Mouse (Mus musculus) pancreas, adult 10 weeks (tissue): Measurements from ENCODE around the gene 0610012G03Rik. TPM values are rescaled to one million over a fixed set of nuclear protein-coding genes. Genes with fewer than 3 reads are reported as not detected.

ENCODE experiments used
- polyA plus RNA-seq: library from polyadenylated mRNA; stranded (reverse); fragments of 350-450 nt; fragmentation: Illumina TruSeq; extraction: RNeasy Lipid Tissue Mini Kit (QIAGEN cat#74804); gene quantifications from one replicate; pipeline ENCODE4 v1.2.3, GENCODE M21; 2015; ENCODE audit warnings: low read depth, low replicate concordance; ENCODE audit not compliant: insufficient read depth

The 0610012G03Rik gene
- 9.5 TPM for polyA plus RNA-seq

GRCm38 (mm10) chr16:31948345-31948774 lies at the start of gene 0610012G03Rik, which contains the start of gene Ncbp2:
Gene 0610012G03Rik, minus strand, starts transcription at chr16:31948494.
Gene Ncbp2, plus strand, starts transcription at chr16:31948513.

GRCm38 (mm10) chr16:31933751-31934549 lies 14.3 kb downstream of the 0610012G03Rik start, which contains the start of gene Pigz:
Gene Pigz, plus strand, starts transcription at chr16:31933851.

Other genes starting within 250 kb of the 0610012G03Rik start
- not detected for gene Meltf, start 69.7 kb downstream of the 0610012G03Rik start, polyA plus RNA-seq
- not detected for gene Pigz, start 14.6 kb downstream of the 0610012G03Rik start, polyA plus RNA-seq
- gene Ncbp2, start within 50 bp of the 0610012G03Rik start, polyA plus RNA-seq = 10.2 TPM
- 3.4 TPM for gene Senp5, start 54.8 kb upstream of the 0610012G03Rik start, polyA plus RNA-seq
- 7.0 TPM for gene Pak2, start 130.8 kb upstream of the 0610012G03Rik start, polyA plus RNA-seq
- gene Pigx, start 151.2 kb upstream of the 0610012G03Rik start, polyA plus RNA-seq = 8.1 TPM
- gene Cep19, start 151.3 kb upstream of the 0610012G03Rik start, polyA plus RNA-seq = 4.2 TPM
- 7.9 TPM for gene Nrros, start 217.1 kb upstream of the 0610012G03Rik start, polyA plus RNA-seq
- gene Bex6, start 231.3 kb upstream of the 0610012G03Rik start, polyA plus RNA-seq = not detected